Mouse (Mus musculus): ENCODE measurements at regions not wholly inside any gene's neighbourhood (a gene's known extent, or its start where the extent isn't known, plus 50 kb on each side); places are given as distances from the start of the nearest gene placed in this dataset.

DNA sequence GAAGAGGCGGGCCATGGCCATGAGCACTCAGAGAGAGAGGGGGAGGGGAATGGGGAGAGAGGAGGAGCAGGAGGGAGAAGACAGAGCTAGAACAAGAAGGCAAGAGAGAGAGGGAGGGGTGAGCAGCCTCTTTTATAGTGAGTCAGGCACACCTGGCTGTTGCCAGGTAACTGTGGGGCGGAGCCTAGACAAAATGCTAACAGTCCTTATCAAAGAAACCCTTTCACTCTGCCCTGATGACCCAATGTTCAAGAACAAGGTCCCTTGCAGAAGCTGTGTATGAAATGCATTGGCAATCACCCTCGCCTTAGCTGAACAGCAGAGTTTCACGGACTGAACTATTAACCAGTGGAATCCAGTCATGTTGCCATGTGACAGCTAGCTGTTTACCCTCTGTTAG lies 235.2 kb downstream of the Sec23ip start:
- Histone ChIP-seq H3K27me3 (ENCODE audit: control insufficient read depth, insufficient read depth, low read length) (no peaks in the 10 kb centered on the region), H3K4me3 (replicated peaks; ENCODE audit: insufficient read depth, low read depth, low read length) (no peak overlapping the region), H3K4me1 (ENCODE audit: control insufficient read depth, insufficient read depth, low read length) (no peaks in the 10 kb centered on the region), H3K27ac (ENCODE audit: insufficient read depth, low read length) (no peak overlapping the region)
- WGBS: 78% methylated on average over 3 of the region's 4 CpGs
- no peak for DNase-seq
- no peak for TF ChIP-seq POLR2A (IDR thresholded peaks at IDR 0.05; ENCODE audit: borderline replicate concordance, insufficient read depth, low read length)
- TF ChIP-seq CTCF (IDR thresholded peaks at IDR 0.05; ENCODE audit: borderline replicate concordance, insufficient read depth, low read depth, low read length): no peak

DNA sequence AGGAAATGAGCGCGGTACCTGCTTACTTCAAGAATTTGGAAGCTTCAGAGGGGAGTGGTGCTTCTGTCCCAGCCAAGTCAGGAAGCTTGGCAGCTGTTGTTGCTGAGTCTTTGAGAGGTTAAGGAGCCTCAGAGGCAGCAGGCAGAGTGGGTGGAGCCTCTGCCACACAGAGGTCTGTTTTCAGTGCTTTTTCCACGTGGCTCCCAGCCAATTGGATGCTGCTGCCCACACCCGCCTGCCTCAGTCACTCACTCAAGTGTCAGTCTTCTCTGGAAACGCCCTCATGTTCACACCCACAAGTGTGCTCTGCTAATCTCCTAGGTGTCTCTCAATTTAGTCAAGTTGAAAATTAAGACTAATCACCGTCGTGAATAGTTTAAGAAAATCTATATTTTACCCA lies 236.1 kb downstream of the Sec23ip start:
- Histone ChIP-seq H3K4me3 (replicated peaks; ENCODE audit: insufficient read depth, low read depth, low read length) (no peak overlapping the region), H3K4me1 (ENCODE audit: control insufficient read depth, insufficient read depth, low read length) (no peaks in the 10 kb centered on the region), H3K27me3 (ENCODE audit: control insufficient read depth, insufficient read depth, low read length) (no peaks in the 10 kb centered on the region), H3K27ac (ENCODE audit: insufficient read depth, low read length) (no peak overlapping the region)
- DNase-seq: no peak
- 34% methylated on average over 7 of the region's 7 CpGs for WGBS
- TF ChIP-seq CTCF (IDR thresholded peaks at IDR 0.05; ENCODE audit: borderline replicate concordance, insufficient read depth, low read depth, low read length) (no peak), POLR2A (IDR thresholded peaks at IDR 0.05; ENCODE audit: borderline replicate concordance, insufficient read depth, low read length) (no peak)

DNA sequence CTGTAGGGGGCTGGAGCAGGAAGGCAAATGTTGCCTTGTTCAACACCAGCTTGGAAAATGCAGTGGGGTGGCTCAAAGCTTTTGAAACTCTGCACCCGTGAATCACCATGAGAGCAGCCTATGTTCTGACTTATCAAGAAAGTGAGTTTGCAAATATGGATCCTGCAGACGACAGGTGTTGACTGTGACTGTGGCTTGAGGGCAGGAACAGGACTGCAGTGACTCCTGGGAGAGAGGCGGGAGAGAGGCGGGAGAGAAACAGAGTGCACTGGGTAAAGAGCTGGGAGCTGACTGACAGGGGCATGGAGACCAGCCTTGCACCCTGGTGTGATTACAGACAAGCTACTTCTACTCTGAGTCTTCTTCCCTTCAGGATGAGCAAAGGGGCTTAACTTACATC lies 254.0 kb downstream of the Sec23ip start:
- H3K27me3 ChIP-seq (ENCODE audit: control insufficient read depth, insufficient read depth, low read length): no peaks in the 10 kb centered on the region
- no peak overlapping the region for H3K27ac ChIP-seq (ENCODE audit: insufficient read depth, low read length)
- no peak overlapping the region for H3K4me3 ChIP-seq (replicated peaks; ENCODE audit: insufficient read depth, low read depth, low read length)
- H3K4me1 ChIP-seq (ENCODE audit: control insufficient read depth, insufficient read depth, low read length): no peaks in the 10 kb centered on the region
- TF ChIP-seq POLR2A (IDR thresholded peaks at IDR 0.05; ENCODE audit: borderline replicate concordance, insufficient read depth, low read length) (no peak), CTCF (IDR thresholded peaks at IDR 0.05; ENCODE audit: borderline replicate concordance, insufficient read depth, low read depth, low read length) (no peak)
- no peak for DNase-seq
- 60% methylated on average over 4 of the region's 4 CpGs for WGBS

DNA sequence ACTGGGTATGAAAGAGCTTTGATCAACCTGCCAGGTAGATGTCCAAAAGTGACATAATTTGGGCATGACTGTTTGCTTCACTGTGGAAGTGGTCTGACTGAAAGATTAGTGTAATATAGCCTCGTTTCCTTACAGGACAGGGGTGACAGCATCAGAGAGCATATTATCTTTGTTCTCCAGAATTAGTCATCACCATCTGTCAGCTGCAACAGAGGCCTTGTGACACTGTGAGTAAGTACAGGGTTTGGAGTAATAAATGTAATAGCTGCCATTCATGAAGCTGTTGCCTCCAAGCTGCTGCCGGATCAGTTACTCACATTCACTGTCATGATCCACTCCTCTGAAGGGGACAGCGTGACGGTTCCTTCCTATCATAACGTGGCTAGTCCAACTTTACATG lies 254.4 kb upstream of the Plpp4 start:
- TF ChIP-seq POLR2A (IDR thresholded peaks at IDR 0.05; ENCODE audit: borderline replicate concordance, insufficient read depth, low read length) (no peak), CTCF (IDR thresholded peaks at IDR 0.05; ENCODE audit: borderline replicate concordance, insufficient read depth, low read depth, low read length) (no peak)
- no peak overlapping the region for H3K4me3 ChIP-seq (replicated peaks; ENCODE audit: insufficient read depth, low read depth, low read length)
- H3K27me3 ChIP-seq (ENCODE audit: control insufficient read depth, insufficient read depth, low read length): no peaks in the 10 kb centered on the region
- DNase-seq: no peak
- no peak overlapping the region for H3K27ac ChIP-seq (ENCODE audit: insufficient read depth, low read length)
- H3K4me1 ChIP-seq (ENCODE audit: control insufficient read depth, insufficient read depth, low read length): no peaks in the 10 kb centered on the region
- 42% methylated on average over 5 of the region's 5 CpGs for WGBS

DNA sequence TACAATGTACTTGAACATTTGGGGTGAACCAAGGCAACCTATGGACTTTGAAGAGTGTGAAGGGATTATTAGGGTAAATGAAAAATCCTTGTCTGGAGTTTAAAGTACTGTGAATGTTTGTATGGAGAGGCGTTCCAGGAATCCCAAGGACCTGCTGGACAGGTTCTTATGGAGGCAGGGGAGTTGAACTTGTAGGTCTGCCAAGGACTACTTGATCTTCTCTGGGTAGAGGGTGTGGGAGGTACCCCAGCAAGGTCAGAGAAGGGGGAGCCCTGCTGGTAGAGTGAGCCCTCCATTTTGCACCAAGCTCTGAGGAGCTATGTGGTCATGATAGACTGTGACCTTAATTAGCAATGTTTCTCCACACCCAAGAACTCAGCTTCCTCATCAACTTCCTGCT lies 253.7 kb upstream of the Plpp4 start:
- no peaks in the 10 kb centered on the region for H3K4me1 ChIP-seq (ENCODE audit: control insufficient read depth, insufficient read depth, low read length)
- DNase-seq: no peak
- no peak overlapping the region for H3K27ac ChIP-seq (ENCODE audit: insufficient read depth, low read length)
- no peak for TF ChIP-seq POLR2A (IDR thresholded peaks at IDR 0.05; ENCODE audit: borderline replicate concordance, insufficient read depth, low read length)
- no peak for TF ChIP-seq CTCF (IDR thresholded peaks at IDR 0.05; ENCODE audit: borderline replicate concordance, insufficient read depth, low read depth, low read length)
- no peak overlapping the region for H3K4me3 ChIP-seq (replicated peaks; ENCODE audit: insufficient read depth, low read depth, low read length)
- WGBS: 83% methylated on average over 1 of the region's 1 CpGs
- no peaks in the 10 kb centered on the region for H3K27me3 ChIP-seq (ENCODE audit: control insufficient read depth, insufficient read depth, low read length)

- TF ChIP-seq POLR2A (IDR thresholded peaks at IDR 0.05; ENCODE audit: borderline replicate concordance, insufficient read depth, low read length) (no peak), CTCF (IDR thresholded peaks at IDR 0.05; ENCODE audit: borderline replicate concordance, insufficient read depth, low read depth, low read length) (no peak)
- 73% methylated on average over 6 of the region's 6 CpGs for WGBS
- H3K27me3 ChIP-seq (ENCODE audit: control insufficient read depth, insufficient read depth, low read length): no peaks in the 10 kb centered on the region
- no peak overlapping the region for H3K27ac ChIP-seq (ENCODE audit: insufficient read depth, low read length)
- H3K4me1 ChIP-seq (ENCODE audit: control insufficient read depth, insufficient read depth, low read length): no peaks in the 10 kb centered on the region
- no peak overlapping the region for H3K4me3 ChIP-seq (replicated peaks; ENCODE audit: insufficient read depth, low read depth, low read length)
- no peak for DNase-seq
Observed at GRCm38 (mm10) chr7:129016353-129016752, 240.5 kb upstream of the Plpp4 start.

DNA sequence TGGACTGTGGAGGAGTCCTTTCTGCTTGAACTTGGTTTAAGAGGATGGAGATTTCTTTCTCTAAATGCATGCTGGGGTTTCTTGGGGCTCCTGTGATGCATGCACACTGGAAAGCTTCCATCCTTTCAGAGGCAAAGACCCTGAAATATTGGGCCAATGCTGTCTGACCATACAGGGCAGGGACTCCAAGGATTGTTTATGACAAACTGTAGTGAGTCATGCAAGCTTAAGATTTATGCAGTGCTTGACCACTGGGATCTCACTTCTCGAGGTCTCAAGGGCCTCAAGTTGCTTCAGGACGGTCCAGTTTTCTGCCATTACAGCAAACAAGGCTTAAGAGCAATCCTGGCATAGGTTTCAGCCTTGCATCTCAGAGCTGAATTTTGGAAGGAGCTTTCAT lies 229.7 kb upstream of the Plpp4 start:
- TF ChIP-seq POLR2A (IDR thresholded peaks at IDR 0.05; ENCODE audit: borderline replicate concordance, insufficient read depth, low read length): no peak
- TF ChIP-seq CTCF (IDR thresholded peaks at IDR 0.05; ENCODE audit: borderline replicate concordance, insufficient read depth, low read depth, low read length): no peak
- whole genome bisulfite sequencing: 62% methylated on average over 2 of the region's 2 CpGs
- Histone ChIP-seq H3K27ac (ENCODE audit: insufficient read depth, low read length) (no peak overlapping the region), H3K4me3 (replicated peaks; ENCODE audit: insufficient read depth, low read depth, low read length) (no peak overlapping the region), H3K27me3 (ENCODE audit: control insufficient read depth, insufficient read depth, low read length) (no peaks in the 10 kb centered on the region), H3K4me1 (ENCODE audit: control insufficient read depth, insufficient read depth, low read length) (no peaks in the 10 kb centered on the region)
- DNase-seq: no peak

DNA sequence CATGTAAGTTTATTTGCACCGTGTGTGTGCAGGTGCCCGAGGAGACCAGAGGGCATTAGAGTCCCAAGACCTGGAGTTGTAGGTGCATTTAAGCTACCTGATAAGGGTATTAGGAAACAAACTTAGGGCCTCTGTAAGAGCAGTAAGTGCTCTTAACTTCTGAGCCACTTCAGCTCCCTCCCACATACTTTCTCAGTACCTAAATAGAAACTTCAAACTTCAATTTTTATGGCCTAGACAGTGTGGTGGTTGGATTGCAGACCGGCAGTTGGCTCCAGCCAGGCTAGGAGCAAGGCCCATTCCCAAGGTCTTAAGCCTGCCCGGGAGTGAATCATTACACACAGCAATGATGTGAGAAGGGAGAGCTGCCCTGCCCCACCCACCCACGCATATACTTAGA lies 208.8 kb upstream of the Plpp4 start:
- DNase-seq: no peak
- no peaks in the 10 kb centered on the region; the same call in 1 of the 2 replicates for H3K27me3 ChIP-seq (ENCODE audit: control insufficient read depth, insufficient read depth, low read length)
- 91% methylated on average over 5 of the region's 5 CpGs for WGBS

More for the DNA sequence above, 208.8 kb upstream of the Plpp4 start:
- no peak overlapping the region for H3K4me3 ChIP-seq (replicated peaks; ENCODE audit: insufficient read depth, low read depth, low read length)
- no peak overlapping the region for H3K27ac ChIP-seq (ENCODE audit: insufficient read depth, low read length)
- peaks cover 3% of the 10 kb centered on the region for H3K4me1 ChIP-seq (ENCODE audit: control insufficient read depth, insufficient read depth, low read length)
- TF ChIP-seq POLR2A (IDR thresholded peaks at IDR 0.05; ENCODE audit: borderline replicate concordance, insufficient read depth, low read length) (no peak), CTCF (IDR thresholded peaks at IDR 0.05; ENCODE audit: borderline replicate concordance, insufficient read depth, low read depth, low read length) (no peak)

Data from cerebellum, adult 2 months (tissue).